Mouse (Mus musculus) retina, postnatal 7 days (tissue): ENCODE data around the gene Col23a1.

Experiments
- DNase-seq: peaks from one replicate; pipeline ENCODE4 v3.0.0-alpha.2; 2012; ENCODE audit warnings: low read depth, low spot score

The Col23a1 gene

DNA sequence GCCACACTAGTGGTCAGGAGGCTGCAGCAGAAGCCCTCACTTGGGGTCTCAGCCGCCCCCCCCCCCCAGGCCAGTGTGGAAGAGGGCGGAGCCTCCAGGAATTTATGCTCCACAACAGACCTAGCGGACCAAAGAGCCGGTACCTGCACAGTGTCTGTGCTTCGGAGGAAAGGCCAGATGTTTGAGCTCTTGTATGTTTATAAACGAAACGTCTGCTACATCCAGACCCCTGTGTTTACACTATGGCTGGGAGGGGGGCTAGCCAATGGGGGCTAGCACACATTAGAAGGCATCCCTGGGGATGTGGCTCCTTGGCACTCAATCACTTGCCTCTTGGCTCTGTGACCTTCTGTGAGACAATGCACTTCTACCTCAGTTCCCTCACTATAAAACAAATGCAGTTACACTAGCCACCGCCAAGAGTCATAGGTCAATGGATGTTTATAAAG is 99.2 kb downstream of the Col23a1 start:
- no peak for DNase-seq

DNA sequence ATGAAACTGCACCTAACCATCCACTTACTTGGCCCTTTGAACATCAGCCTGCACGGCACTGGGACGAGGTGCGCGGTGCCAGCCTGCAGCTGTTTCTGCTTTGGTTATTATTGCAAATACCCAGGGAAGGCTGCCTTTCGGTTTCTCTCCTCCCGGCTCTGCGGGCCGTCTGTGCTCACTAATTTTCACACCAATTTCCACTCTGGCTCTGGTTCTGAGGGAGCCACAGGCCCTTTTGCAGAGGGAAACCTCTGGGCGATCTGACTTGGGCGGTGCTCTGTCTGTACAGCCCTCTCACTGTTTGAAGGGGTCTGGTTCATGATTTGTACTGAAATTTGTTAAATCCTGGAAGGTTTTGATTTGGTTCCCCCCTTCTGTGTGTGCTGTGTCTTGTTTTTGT is 100.0 kb downstream of the Col23a1 start:
- no peak for DNase-seq

DNA sequence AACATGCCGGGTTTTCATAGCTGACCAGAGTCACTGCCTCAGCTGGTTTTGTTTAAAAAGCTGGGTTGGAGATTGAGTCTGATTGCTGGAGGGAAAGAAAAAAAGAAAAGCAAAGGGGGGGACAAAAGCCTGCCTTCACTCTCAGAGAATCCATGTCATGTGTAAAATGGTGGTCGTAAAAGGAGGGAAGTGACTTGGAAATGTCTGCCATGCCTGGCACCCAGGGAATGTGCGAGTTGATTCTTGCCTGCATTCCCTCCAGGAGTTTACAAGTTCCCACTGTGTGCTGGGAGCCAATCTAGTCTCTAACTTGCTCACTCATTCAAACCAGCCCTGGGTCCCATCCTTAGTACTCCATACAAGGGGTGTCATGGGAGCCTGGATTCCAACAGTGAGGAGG is 100.8 kb downstream of the Col23a1 start:
- DNase-seq = no peak

DNA sequence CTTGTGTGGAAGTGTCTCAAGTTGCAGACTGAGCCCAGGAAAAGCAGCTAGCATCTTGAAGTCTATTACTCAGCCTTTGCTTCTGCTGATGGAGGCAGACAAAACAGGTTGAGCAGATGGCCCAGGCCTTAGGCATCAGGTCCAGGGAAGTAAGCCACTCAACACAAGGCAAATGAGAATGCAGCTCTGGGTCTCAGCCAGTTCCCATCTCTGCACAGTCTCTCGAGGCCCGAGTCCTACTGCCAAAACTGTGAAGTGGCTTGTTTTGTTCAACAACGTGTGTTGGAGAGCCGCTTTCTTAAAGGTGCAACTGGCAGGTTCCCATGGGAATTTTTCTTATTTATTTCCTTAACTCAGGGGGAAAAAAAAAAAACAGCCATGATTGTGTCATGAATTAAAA is 101.8 kb downstream of the Col23a1 start:
- no peak for DNase-seq

DNA sequence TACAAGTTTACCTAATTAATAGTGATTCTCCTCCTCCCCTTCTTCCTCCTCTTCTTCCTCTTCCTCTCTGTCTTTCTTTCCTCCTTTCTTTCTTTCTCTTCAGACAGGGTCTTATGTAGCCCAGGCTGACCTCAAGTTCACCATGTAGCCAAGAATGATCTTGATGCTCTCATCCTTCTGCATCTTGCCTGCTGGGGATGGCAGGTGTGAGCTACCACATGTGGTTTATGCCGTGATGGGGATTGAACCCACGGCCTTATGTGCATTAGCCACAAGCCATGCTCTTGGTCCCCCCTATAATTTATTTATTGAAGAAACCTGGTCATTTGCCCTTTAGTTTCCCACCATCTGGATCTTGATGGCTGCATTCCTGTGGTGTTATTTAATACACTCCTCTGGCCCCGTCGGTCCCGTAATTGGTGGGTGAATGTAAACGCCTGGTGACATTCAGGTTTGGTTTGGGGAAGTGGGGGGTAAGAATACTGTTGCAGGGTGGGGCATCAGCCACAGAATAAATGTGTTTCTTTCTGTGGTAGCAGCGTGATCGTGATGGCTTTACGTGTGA is 104.7 kb downstream of the Col23a1 start:
- DNase-seq = no peak

DNA sequence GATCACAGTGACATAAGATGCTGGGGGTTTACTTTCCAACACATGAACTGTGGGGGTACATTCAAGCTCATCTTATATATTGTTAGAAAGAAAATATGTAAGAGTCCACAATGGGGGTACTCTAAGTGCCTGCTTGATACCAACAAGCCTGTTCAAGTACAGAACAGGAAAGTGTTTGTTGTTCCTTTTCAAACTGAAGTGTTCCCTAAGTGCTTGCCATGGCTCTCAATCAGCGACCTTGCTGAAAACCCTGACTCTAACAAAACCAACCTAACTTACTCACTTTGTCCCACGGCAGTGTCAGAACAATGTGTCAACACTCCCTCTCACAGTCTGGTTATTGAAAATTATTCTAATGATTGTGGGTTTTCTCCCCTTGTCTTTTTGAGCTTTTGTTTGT is 106.7 kb downstream of the Col23a1 start:
- no peak for DNase-seq

DNA sequence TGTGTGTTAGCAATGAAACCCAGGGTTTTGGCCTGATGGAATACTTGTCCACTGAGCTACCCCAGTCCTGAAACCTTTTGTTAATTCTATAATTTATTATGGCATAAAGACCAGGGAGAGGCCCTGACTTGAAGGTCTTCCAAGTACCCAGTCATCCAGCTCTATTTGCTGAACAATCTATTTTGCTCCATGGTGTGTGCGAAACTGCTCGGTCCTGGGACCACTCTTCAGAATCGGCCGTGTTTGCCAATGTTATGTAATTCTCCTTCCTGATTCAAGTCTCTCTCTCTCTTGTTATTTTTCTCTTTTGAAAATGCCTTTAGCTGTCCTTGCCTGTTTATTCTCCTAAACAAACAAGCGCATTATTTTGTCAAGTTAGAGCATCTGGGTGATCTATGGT is 108.4 kb downstream of the Col23a1 start:
- DNase-seq = no peak

DNA sequence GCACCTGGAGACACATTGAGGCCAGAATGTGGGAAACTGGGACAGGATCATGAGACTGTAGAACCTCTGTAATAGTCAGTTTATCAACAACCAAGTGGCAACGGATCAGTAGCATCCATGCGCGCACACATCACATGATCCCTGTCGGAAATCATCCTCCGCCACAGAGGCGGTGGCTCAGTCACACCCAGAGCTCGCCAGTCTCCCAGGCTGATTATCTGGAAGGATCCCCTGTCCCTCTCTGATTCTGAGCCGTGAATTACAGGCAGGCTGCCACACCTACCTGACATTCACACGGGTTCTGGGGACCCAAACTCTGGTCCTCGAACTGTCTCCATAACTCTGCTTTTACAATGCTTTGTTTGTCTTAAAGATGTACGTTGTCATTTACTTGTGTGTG is 110.6 kb downstream of the Col23a1 start:
- no peak for DNase-seq

DNA sequence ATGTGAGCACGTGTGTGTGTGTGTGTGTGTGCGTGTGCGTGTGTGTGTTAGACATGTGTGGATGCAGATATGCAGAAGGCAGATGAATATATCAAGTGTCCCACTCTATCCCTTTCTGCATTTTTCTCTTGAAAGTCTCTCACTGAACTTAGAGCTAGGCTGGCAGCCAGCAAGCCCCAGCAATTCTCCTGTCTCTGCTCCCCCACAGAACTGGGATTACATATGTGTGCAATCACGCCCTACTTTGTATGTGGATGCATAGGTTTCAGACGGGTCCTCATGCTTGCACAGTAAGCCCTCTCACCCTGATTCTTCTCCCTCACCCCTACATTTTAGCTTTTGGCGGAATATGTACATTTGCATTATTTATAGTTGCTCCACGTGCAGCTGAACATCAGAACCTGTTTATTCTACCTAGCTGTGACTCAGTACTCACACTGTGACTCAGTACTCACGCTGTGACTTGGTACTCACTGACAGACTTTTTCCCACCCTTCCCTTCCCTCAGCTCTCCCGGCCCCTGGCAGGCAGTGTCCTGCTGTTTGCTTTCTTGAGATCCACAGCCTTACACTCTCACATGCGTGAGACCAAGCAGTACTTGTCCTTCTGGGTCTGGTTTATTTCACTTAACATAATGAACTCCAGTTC is 111.9 kb downstream of the Col23a1 start:
- DNase-seq = no peak

DNA sequence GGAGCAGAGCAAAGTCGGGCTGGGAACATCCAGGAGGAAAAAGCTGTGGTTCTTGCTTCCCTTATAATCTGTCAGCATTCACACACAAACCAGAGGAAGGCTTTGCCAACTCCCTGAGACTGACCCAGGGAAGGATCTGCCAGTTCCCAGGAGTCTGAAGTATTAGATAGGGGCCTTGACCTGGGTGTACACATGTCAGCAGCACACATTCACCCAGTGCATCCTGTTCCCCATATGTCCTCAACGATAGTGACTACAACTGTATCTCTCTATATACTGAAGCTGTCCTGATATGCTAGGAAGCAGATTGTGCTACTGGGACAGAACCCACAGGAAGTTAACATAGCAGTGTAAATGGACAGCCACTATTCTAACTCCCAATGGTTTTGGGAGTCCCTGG is 114.2 kb downstream of the Col23a1 start:
- DNase-seq = no peak

DNA sequence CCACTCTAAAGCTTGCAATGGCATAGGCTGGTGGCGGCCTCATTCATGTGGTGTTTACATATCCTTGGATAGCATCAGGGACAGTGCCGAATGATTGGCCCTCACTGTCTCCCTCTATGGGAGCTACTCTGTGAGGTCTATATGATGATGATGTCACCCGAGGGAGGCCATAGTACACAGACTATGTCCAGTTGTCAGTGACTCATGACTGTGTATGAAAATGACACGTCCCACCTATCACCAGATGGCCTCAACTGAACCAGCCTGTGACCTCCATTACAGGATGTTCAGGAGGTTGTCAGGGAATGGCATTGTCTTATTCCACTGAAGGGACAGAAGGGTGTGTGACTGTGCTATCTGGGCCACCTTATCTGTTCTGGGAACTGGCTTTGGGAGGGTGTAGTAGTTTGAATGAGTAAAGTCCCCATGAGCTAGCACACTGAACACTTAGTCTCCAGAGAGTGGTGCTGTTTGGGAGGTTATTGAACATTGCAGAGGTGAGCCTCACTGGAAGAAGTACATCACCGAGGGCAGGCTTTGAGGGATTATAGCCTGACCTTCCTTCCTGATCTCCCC is 115.2 kb downstream of the Col23a1 start:
- no peak for DNase-seq

DNA sequence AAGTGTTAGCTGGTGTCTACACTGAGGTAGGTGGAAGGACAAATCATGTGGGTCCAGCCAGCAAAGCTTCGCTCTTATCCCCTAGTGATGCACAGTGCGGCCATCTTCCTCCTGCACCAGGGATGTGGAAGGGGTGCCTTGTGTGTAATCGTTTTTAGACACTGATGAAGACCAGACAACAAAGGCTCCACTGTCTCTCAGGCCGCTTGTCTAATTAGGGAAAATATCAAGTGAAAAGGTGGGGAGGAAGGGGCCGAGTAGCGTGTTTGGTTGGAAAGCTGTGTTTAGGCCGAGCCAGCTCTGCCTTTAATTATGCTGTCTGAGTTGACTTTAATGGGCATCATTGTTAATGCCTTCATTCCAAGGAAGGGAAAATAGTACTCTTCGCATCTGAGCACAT is 116.8 kb downstream of the Col23a1 start:
- no peak for DNase-seq

DNA sequence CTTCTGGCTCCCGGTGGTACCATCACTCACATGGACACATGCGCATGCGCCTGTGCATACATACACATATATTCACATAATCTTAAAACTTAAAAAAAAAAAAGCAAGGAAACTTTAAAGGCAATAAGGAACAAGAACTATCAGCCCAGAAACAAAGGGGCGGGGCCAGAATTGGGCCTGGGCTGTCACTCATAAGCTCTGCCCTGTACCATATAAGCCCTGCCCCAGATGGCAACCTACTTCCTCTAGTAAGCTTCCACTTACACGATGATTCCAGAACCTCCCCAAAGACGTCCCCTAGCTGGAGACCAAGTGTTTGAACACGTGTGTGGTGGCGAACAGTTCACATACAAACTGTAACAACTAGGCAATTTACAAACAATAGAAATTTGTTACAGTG is 117.6 kb downstream of the Col23a1 start:
- DNase-seq = no peak

DNA sequence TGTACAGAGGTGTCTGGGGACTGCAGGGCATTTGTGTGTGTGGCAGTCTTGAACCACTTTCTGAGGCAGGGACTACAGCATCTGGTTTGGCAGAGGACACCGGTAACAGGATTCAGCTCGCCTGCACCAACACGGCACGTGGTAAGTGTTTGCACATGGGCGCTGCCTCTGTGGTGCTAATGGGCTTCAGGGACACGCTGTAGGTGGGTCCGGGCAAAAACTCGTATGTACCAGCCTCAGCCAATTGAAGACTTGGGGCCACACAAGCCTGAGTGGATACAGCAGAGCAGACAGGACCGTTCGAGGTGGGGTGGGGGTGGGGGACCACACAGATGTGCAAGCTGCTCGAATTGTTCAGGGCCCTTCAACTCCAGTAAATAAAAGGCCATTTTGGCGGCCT is 121.1 kb downstream of the Col23a1 start:
- DNase-seq = no peak

DNA sequence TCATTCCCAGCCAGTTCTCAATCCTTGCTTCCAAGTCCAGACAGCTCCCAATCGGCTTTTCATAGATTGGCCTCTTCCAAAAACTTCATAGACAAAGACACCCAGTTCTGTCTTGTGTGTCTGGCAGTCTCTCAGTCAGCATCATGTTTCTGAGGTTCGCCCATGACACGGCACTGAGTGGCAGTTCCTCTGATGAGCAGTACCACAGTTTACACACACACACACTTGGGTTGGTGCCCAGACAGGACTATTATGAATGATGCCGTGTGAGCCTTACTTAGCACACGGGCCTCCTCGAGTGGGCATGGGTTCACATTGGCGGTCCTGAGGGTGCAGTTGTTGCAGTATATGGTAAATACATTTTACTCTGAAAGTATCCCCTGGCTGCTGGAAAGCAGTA is 124.8 kb downstream of the Col23a1 start:
- no peak for DNase-seq

DNA sequence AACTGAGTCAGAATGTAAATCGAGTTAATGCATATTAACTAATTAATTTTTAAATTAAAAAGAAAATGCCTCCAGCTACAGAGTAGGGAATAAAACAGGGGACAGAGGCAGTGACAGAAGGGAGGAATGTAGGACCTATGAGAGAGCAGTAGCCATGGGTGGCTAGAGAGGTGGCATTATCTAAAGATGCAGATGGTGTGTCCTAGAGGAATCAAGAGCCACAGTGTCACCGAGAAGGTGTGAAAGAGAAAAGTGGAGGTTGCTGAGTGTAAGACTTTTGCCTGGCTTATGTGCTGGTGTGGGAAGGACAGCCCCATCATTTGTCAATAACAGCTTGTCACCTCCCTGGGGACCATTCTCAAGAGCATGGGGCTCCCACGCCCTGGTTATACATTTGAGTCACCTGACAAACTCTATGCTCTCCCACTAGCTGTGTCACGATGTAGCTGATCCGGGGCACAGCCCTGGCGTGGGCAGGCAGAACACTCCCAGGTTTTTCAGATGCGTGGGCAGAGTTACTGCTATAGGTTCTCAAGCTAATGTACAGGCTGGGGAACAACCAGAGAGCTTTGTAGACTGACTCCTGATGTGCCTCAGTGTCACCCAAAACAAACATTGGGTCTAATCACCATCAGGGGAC is 125.4 kb downstream of the Col23a1 start:
- DNase-seq = no peak

DNA sequence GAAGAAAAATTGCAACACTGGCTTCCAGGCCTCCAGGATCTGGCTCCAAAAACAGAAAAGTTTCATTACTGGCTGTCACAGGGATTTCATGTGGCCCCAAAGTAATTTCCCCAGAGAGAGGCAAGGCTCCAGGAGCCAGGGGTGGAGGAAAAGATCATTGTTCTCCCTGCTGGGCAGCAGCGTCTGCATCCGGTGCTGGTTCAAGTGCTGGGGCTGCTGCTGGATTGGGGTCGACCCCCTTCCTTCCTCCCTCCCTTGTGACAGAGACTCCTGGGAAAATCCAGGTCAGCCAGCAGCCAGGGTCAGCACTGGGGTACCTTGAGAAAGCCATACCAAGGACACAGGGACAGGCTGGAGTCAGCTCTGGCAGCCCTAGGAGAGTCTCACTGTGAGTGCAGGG is 129.1 kb downstream of the Col23a1 start:
- no peak for DNase-seq

DNA sequence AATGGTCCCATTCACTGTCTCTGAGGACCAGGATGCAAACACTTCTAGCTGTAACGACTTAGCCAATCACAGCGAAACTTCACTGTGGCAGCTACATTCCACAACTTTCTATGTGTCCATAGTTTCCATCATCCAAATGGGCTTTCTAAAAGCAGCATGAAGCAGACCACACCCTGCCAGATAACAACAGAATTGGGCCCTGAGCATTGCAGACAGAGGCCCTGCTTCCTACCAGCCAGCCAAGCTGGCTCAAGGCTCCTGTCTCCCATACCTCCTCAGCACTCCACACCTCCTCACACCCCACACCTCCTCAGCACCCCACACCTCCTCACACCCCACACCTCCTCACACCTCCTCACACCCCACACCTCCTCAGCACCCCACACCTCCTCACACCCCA is 132.2 kb downstream of the Col23a1 start:
- no peak for DNase-seq

DNA sequence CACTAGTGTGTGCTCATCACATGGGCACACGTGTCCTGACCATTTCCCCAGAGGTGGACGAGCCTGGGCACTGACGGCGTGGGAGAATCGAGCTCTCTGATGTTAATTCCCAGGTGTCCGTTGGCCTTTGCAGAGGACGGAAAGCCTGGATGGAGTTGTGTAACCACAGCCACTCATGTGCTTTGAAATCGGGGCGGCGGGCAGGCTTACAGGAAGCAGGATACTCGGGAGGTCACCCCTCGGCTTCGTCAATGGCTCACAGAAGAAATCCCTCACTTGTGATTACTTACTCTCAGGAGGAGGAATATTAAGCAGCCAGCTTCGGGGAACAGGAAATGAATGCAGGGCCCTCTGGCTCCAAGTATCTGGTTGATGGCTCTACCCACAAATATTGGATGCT is 133.0 kb downstream of the Col23a1 start:
- no peak for DNase-seq

DNA sequence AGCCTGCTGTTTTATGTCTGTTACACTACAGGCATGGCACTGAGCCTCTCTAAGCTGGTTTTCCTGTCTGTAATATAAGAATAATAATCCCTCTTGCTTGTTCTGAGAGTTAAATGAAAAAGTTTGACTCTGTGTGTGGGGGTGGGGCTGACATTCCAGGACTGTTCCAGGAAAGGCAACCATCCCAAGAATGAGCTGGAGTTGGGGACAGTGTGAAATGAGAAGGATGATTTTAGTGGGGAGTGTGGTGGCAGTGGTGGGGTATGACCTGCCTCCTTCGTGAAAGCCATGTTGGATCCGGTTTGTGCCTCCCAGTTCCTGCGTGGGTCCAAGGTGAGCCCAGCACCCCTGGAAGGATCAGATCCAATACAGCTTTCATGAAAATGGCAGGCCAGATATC is 136.4 kb downstream of the Col23a1 start:
- DNase-seq = no peak

DNA sequence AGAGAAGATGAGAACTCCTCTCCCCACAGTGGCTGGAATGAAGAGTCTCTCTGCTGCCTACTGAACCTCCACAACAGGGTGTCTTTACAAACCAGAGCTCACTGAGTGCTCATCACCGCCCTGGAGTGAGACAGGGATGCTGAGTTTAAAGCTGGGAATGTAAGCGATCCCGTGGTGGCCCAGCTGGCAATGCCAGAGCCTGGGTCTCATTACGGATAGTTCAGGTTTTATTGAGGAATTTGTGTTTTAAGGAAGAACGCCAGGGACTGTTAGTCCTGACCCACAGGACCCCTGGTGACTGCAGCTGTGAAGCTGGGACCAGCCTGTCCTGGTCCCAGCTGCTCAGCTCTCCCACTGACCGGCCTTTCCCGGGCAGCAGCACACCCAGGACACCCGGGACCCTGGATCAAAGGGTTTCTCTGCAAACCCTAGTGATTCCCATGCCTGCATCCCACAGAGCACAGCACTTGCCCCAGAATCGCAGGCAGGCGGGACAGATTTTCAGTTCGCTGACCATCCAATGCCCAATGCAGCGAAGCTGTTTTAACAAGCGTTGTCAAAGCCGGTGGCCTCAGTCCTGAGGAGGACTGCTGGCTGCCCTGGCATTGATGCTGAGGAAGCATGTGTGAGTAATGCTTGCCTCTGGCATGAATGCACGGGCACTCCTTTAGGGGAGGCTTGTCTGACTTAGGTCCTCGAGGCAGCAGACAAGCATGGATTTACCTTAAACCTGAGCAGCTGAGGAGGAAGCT is 139.9 kb downstream of the Col23a1 start:
- DNase-seq = peak; percentile 16

DNA sequence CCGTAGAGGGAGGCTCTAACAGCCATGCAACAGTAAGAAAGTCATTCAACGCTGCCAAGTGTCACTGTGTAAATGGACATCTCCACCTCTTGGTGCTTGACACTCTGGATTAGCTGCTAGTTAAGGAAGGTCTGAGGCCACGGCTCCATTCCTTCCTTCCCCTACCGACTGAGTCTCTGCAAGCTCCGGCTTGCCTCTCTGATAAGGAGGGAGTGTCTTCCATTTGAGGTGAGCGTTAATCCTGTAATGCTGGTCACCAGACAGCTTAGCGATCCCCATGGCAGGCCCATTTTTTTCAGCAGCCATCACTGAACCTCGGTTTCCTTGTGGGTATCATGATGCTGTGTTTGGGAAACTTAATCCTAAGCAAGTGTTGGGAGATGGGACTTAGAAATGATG is 140.5 kb downstream of the Col23a1 start:
- no peak for DNase-seq
